Mouse (Mus musculus): ENCODE results near the gene Tgfb3. TPM values are rescaled to one million over a fixed set of nuclear protein-coding genes. Genes with fewer than 3 reads are reported as not detected.

Tgfb3 gene
- total and polyA plus RNA-seq, 3 experiments, result 0.34 TPM; not detected in 2

- Histone ChIP-seq H3K4me1 (ENCODE audit: control insufficient read depth in 1 of 2, insufficient read depth in 2 of 2) (peaks cover 0 to 22% of the 10 kb centered on the region in 2 experiments; a peak in 2 of 4 replicates), H3K4me3 (replicated peaks in 1 of 3; ENCODE audit: low read depth in 2 of 3, low read length in 2 of 3, poor library complexity in 1 of 3) (no peak overlapping the region), H3K4me2 (ENCODE audit: insufficient read depth, low read depth, poor library complexity, severe bottlenecking) (no peak overlapping the region), H3K27ac (ENCODE audit: insufficient read depth, low read depth) (no peak overlapping the region), H3K79me2 (replicated peaks; ENCODE audit: control insufficient read depth, extremely low read depth, insufficient read depth, poor library complexity, severe bottlenecking) (no peaks in the 10 kb centered on the region), H3K9me3 (replicated peaks; ENCODE audit: low read length) (no peaks in the 10 kb centered on the region), H3K27me3 (replicated peaks) (no peaks in the 10 kb centered on the region), H3K9ac (ENCODE audit: insufficient read depth, low read depth) (no peak overlapping the region), H3K36me3 (replicated peaks in 1 of 2; ENCODE audit: control insufficient read depth in 1 of 2, insufficient read depth in 1 of 2, low read length in 1 of 2) (no peaks in the 10 kb centered on the region)
- in situ Hi-C loops (cut with MboI; ENCODE audit: low pct_ligation_motif_present, low pct_unique_long_range_greater_than_20kb, low sequenced_read_pairs) (no loop called here), dilution Hi-C loops (cut with MboI; ENCODE audit: extremely low pct_ligation_motif_present, extremely low pct_unique_long_range_greater_than_20kb, low sequenced_read_pairs) (no loop called here)
- peak; percentile 20 for DNase-seq (ENCODE audit: extremely low read depth)
- TF ChIP-seq BHLHE40 (IDR thresholded peaks at IDR 0.05; ENCODE audit: low read depth, low read length) (no peak), TBP (conservative IDR thresholded peaks at IDR 0.05; ENCODE audit: low read depth, low read length) (no peak), ZMIZ1 (IDR thresholded peaks at IDR 0.05; ENCODE audit: low read depth, low read length) (no peak), ETS1 (conservative IDR thresholded peaks at IDR 0.05; ENCODE audit: low read depth, low read length) (no peak; the same call in 1 of the 2 replicates), MAX (IDR thresholded peaks at IDR 0.05; ENCODE audit: low read length) (no peak), SMC3 (IDR thresholded peaks at IDR 0.05; ENCODE audit: low read depth, low read length) (no peak), MEF2A (IDR thresholded peaks at IDR 0.05; ENCODE audit: borderline replicate concordance, low read depth, low read length) (no peak), IRF4 (IDR thresholded peaks at IDR 0.05; ENCODE audit: low read depth, low read length) (no peak), JUN (IDR thresholded peaks at IDR 0.05; ENCODE audit: insufficient read depth, low read depth, low read length) (no peak), MAZ (IDR thresholded peaks at IDR 0.05; ENCODE audit: low read depth, low read length) (no peak), RCOR1 (conservative IDR thresholded peaks at IDR 0.05; ENCODE audit: low read depth, low read length) (no peak), RAD21 (IDR thresholded peaks at IDR 0.05; ENCODE audit: low read depth, low read length) (no peak), CTCF (conservative IDR thresholded peaks at IDR 0.05 in 1 of 2, IDR thresholded peaks at IDR 0.05 in 1 of 2; ENCODE audit: low read depth in 2 of 2, low read length in 2 of 2) (no peak), CHD2 (IDR thresholded peaks at IDR 0.05; ENCODE audit: low read length) (no peak)
Measured at GRCm38 (mm10) chr12:86109531-86109930, 30.7 kb upstream of the Tgfb3 start.

DNA sequence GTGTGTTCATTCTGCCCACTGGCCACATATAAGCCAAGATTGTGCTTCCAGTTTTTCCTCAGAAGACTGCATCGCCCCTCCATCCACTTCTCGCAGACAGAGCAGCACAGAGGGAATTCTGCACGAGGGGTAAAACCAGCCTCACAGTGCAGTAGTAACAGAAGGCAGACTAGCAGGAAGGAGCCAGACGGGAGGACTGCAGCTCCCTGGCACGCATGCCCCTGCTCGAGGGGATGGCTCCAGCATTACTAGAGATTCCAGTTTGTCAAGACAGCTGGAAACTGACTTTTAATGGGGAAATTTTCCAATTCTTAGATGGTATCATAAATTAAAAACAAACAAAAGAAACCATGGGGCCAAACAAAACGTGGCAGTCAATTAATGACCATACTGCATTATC lies 28.8 kb upstream of the Tgfb3 start:
- no peaks in the 10 kb centered on the region for H3K36me3 ChIP-seq (replicated peaks in 1 of 2; ENCODE audit: control insufficient read depth in 1 of 2, insufficient read depth in 1 of 2, low read length in 1 of 2)
- peaks cover 0 to 25% of the 10 kb centered on the region in 2 experiments; a peak in 2 of 4 replicates for H3K4me1 ChIP-seq (ENCODE audit: control insufficient read depth in 1 of 2, insufficient read depth in 2 of 2)
- H3K9ac ChIP-seq (ENCODE audit: insufficient read depth, low read depth), result no peak overlapping the region
- dilution Hi-C loops (cut with MboI; ENCODE audit: extremely low pct_ligation_motif_present, extremely low pct_unique_long_range_greater_than_20kb, low sequenced_read_pairs) (no loop called here), in situ Hi-C loops (cut with MboI; ENCODE audit: low pct_ligation_motif_present, low pct_unique_long_range_greater_than_20kb, low sequenced_read_pairs) (no loop called here)
- no peak overlapping the region for H3K27ac ChIP-seq (ENCODE audit: insufficient read depth, low read depth)
- no peak for DNase-seq (ENCODE audit: extremely low read depth)
- H3K27me3 ChIP-seq (replicated peaks), result no peaks in the 10 kb centered on the region
- H3K4me3 ChIP-seq (replicated peaks in 1 of 3; ENCODE audit: low read depth in 2 of 3, low read length in 2 of 3, poor library complexity in 1 of 3), result no peak overlapping the region
- H3K4me2 ChIP-seq (ENCODE audit: insufficient read depth, low read depth, poor library complexity, severe bottlenecking), result no peak overlapping the region
- no peaks in the 10 kb centered on the region for H3K9me3 ChIP-seq (replicated peaks; ENCODE audit: low read length)
- H3K79me2 ChIP-seq (replicated peaks; ENCODE audit: control insufficient read depth, extremely low read depth, insufficient read depth, poor library complexity, severe bottlenecking), result no peaks in the 10 kb centered on the region
- TF ChIP-seq ELF1 (IDR thresholded peaks at IDR 0.05; ENCODE audit: low read depth, low read length) (no peak), MEF2A (IDR thresholded peaks at IDR 0.05; ENCODE audit: borderline replicate concordance, low read depth, low read length) (no peak), POLR2AphosphoS2 (IDR thresholded peaks at IDR 0.05; ENCODE audit: low read depth, low read length) (no peak), E2F4 (IDR thresholded peaks at IDR 0.05; ENCODE audit: insufficient replicate concordance, low read depth, low read length) (no peak), MYC (IDR thresholded peaks at IDR 0.05; ENCODE audit: low read depth, low read length) (no peak), MXI1 (IDR thresholded peaks at IDR 0.05; ENCODE audit: low read depth, low read length) (no peak), SMC3 (IDR thresholded peaks at IDR 0.05; ENCODE audit: low read depth, low read length) (no peak), GABPA (IDR thresholded peaks at IDR 0.05; ENCODE audit: insufficient replicate concordance, low read depth, low read length) (no peak), JUN (IDR thresholded peaks at IDR 0.05; ENCODE audit: insufficient read depth, low read depth, low read length) (no peak), MAFK (IDR thresholded peaks at IDR 0.05; ENCODE audit: insufficient replicate concordance, low read length) (no peak), KAT2A (IDR thresholded peaks at IDR 0.05; ENCODE audit: insufficient replicate concordance, low read length) (no peak), IRF4 (IDR thresholded peaks at IDR 0.05; ENCODE audit: low read depth, low read length) (no peak)

Measured in CH12.LX (cell line).